Comparison of ENCODE assay signal across 8 mouse cellular contexts in genomic region chr2:84454551-84455235, GRCm38 (mm10). TPM values are rescaled to one million over a fixed set of nuclear protein-coding genes. Genes with fewer than 3 reads are reported as not detected.
DNase-seq lines count a peak whose midpoint lies in the region; ATAC-seq lines count a peak whose summit lies in the region.

No protein-coding gene starts in this region.

- H3K9ac ChIP-seq in heart, embryonic 16.5 days (ENCODE audit: low read length): peak overlapping the region; percentile 34; the same call in 1 of the 2 replicates
- H3K9ac ChIP-seq in limb, embryonic 13.5 days: no peak overlapping the region

- H3K27ac ChIP-seq in heart, embryonic 16.5 days (ENCODE audit: low read length): peak overlapping the region; percentile 71
- H3K27ac ChIP-seq in limb, embryonic 13.5 days: no peak overlapping the region

- no peaks in the 10 kb centered on the region for H3K9me3 ChIP-seq in heart, embryonic 16.5 days (replicated peaks; ENCODE audit: control insufficient read depth, low read length)
- H3K9me3 ChIP-seq in limb, embryonic 13.5 days: no peaks in the 10 kb centered on the region

- peaks cover 10% of the 10 kb centered on the region for H3K4me1 ChIP-seq in heart, embryonic 16.5 days (ENCODE audit: control insufficient read depth, insufficient read depth, low read length)
- no peaks in the 10 kb centered on the region for H3K4me1 ChIP-seq in limb, embryonic 13.5 days

- no peak for DNase-seq in heart, postnatal 25 days (ENCODE audit: low spot score)
- DNase-seq in A20 (ENCODE audit: low read depth, low spot score) (peak; percentile 43), adipocyte (ENCODE audit: low spot score) (peak; percentile 20)
- no peak for DNase-seq in urinary bladder, adult 2 months (ENCODE audit: low spot score)
- no peak for DNase-seq in lung, postnatal 25 days (ENCODE audit: low spot score)

- no peak overlapping the region for H3K4me3 ChIP-seq in heart, embryonic 16.5 days (ENCODE audit: low read length)
- no peak overlapping the region for H3K4me3 ChIP-seq in limb, embryonic 13.5 days

- no peaks in the 10 kb centered on the region for H3K27me3 ChIP-seq in heart, embryonic 16.5 days (ENCODE audit: control insufficient read depth, insufficient read depth, low read length)
- H3K27me3 ChIP-seq in limb, embryonic 13.5 days: no peaks in the 10 kb centered on the region

- ATAC-seq in heart, embryonic 16.5 days (replicated peaks; ENCODE audit: extremely low read depth, insufficient read depth, low FRiP score): peak; percentile 54; the same call in 1 of the 2 replicates
- peak; percentile 15; the same call in 1 of the 2 replicates for ATAC-seq in limb, embryonic 13.5 days (ENCODE audit: low FRiP score, low read depth)
- no peak for ATAC-seq in granulocyte monocyte progenitor cell, adult 5-6 weeks (replicated peaks; ENCODE audit: poor library complexity, severe bottlenecking)

- H3K36me3 ChIP-seq in heart, embryonic 16.5 days (ENCODE audit: control insufficient read depth, insufficient read depth): no peaks in the 10 kb centered on the region
- H3K36me3 ChIP-seq in limb, embryonic 13.5 days: no peaks in the 10 kb centered on the region

- 0 out of 2 replicates have a peak overlapping the region, but pooled peaks have one; percentile 9 for H3K4me2 ChIP-seq in heart, embryonic 16.5 days (ENCODE audit: low read depth, low read length)
- no peak overlapping the region for H3K4me2 ChIP-seq in limb, embryonic 13.5 days (replicated peaks)

- 46% methylated on average over 10 of the region's 10 CpGs for WGBS in heart, embryonic 16.5 days
- 66% methylated on average over 10 of the region's 10 CpGs for WGBS in limb, embryonic 13.5 days

- intact Hi-C loops in heart, postnatal 25 days (cut with DNase I): loop anchor here (5.0 to 10.0 kb wide), 2 partner anchors 148 to 340 kb away; partner anchors contain the start of gene Ube2l6

RNA-seq across cellular contexts. Expression of gene Tfpi, which starts 21.9 kb away (rescaled TPM):
- polyA plus RNA-seq in heart, embryonic 16.5 days (2015; fragmentation: Nextera tagmentation; extraction: Ambion mirVana): 71.5 and 82.3 TPM in 2 replicates
- total RNA-seq in heart, postnatal 25 days (2021): 10 to 100 TPM; 51.3 to 57.6 TPM
- polyA plus RNA-seq in limb, embryonic 13.5 days (2015; fragmentation: Nextera tagmentation; extraction: Ambion mirVana): 25.7 and 28.2 TPM in 2 replicates
- 28.4 and 69.7 TPM in 2 replicates for total RNA-seq in granulocyte monocyte progenitor cell, adult 5-6 weeks (2014; fragmentation: Nextera tagmentation)
- total RNA-seq in granulocyte monocyte progenitor cell, adult 5-6 weeks (2017): 74.5 and 81.7 TPM in 2 replicates
- 19.3 and 21.8 TPM in 2 replicates for polyA plus RNA-seq in urinary bladder, adult 2 months (2012; rRNA removed)

RNA-seq across cellular contexts. Expression of gene Calcrl, which starts 29.5 kb away (rescaled TPM):
- 37.5 and 38.4 TPM in 2 replicates for polyA plus RNA-seq in heart, embryonic 16.5 days (2015; fragmentation: Nextera tagmentation; extraction: Ambion mirVana)
- total RNA-seq in heart, postnatal 25 days (2021): 10 to 100 TPM; 32.3 to 41.2 TPM
- 16.2 and 17.4 TPM in 2 replicates for polyA plus RNA-seq in limb, embryonic 13.5 days (2015; fragmentation: Nextera tagmentation; extraction: Ambion mirVana)
- total RNA-seq in granulocyte monocyte progenitor cell, adult 5-6 weeks (2014; fragmentation: Nextera tagmentation): 10.0 and 12.3 TPM in 2 replicates
- total RNA-seq in granulocyte monocyte progenitor cell, adult 5-6 weeks (2017): 22.8 and 24.4 TPM in 2 replicates
- polyA plus RNA-seq in urinary bladder, adult 2 months (2012; rRNA removed): 23.0 and 24.8 TPM in 2 replicates

Comparison
In these comparisons a context has a peak if more than half of its experiments do, and no peak if none do; other contexts are left out.
1. DNase-seq: peak in A20 (single experiment) and adipocyte (single experiment); none in heart, postnatal 25 days (single experiment), urinary bladder, adult 2 months (single experiment) and lung, postnatal 25 days (single experiment).